Mouse (Mus musculus) retina, adult 2 months (tissue): ENCODE data around the gene Itprip.
"Not testable (repeated sequence)": the region's sequence is repeated elsewhere in the genome, so short reads cannot be mapped to it uniquely, and the experiment has no call there.

ENCODE experiments used
- DNase-seq: peaks from one replicate; pipeline ENCODE4 v3.0.0-alpha.2; 2012; ENCODE audit warnings: low read depth, low spot score

The Itprip gene

GRCm38 (mm10) chr19:47853951-47854795 lies 64.9 kb downstream of the Itprip start:
- no peak for DNase-seq

GRCm38 (mm10) chr19:47853053-47853452 lies 66.0 kb downstream of the Itprip start:
- DNase-seq: no peak

- DNase-seq: not testable (repeated sequence)
These were observed 67.0 kb downstream of the Itprip start for GRCm38 (mm10) chr19:47852131-47852530.

GRCm38 (mm10) chr19:47849735-47850134 lies 69.4 kb downstream of the Itprip start:
- DNase-seq: no peak
